Mouse (Mus musculus): ENCODE data around the gene Atg4a. TPM values are rescaled to one million over a fixed set of nuclear protein-coding genes. Genes with fewer than 3 reads are reported as not detected.

The Atg4a gene
- total and polyA plus RNA-seq, 2 experiments from 2014 or later = 4.4 to 12.0 TPM

- Histone ChIP-seq H3K4me3 (ENCODE audit: low read depth, low read length) (no peak overlapping the region), H3K27ac (ENCODE audit: low read depth, low read length) (no peak overlapping the region), H3K36me3 (ENCODE audit: insufficient read depth, low read length) (peaks cover 3% of the 10 kb centered on the region; the same call in 1 of the 2 replicates), H3K4me1 (ENCODE audit: insufficient read depth, low read length) (no peaks in the 10 kb centered on the region), H3K9me3 (ENCODE audit: low read length) (no peaks in the 10 kb centered on the region), H3K27me3 (ENCODE audit: insufficient read depth, low read length) (no peaks in the 10 kb centered on the region), H3K9ac (replicated peaks; ENCODE audit: low read length, poor library complexity, severe bottlenecking) (no peak overlapping the region), H3K4me2 (ENCODE audit: low read depth, low read length, poor library complexity, severe bottlenecking) (no peak overlapping the region)
- TF ChIP-seq CTCF (IDR thresholded peaks at IDR 0.05) = no peak
- ATAC-seq (ENCODE audit: low FRiP score) (peak; percentile 54; the same call in 1 of the 2 replicates), DNase-seq (ENCODE audit: low spot score) (no peak)
These were observed 193.6 kb downstream of the Atg4a start for GRCm38 (mm10) chrX:141150290-141150689.

- peaks cover 3% of the 10 kb centered on the region; the same call in 1 of the 2 replicates for H3K36me3 ChIP-seq (ENCODE audit: insufficient read depth, low read length)
These were observed 194.5 kb downstream of the Atg4a start for GRCm38 (mm10) chrX:141151182-141151581.

GRCm38 (mm10) chrX:141156696-141157095 is 200.0 kb downstream of the Atg4a start:
- Histone ChIP-seq H3K9me3 (ENCODE audit: low read length) (no peaks in the 10 kb centered on the region), H3K4me3 (ENCODE audit: low read depth, low read length) (no peak overlapping the region), H3K27me3 (ENCODE audit: insufficient read depth, low read length) (no peaks in the 10 kb centered on the region), H3K36me3 (ENCODE audit: insufficient read depth, low read length) (no peaks in the 10 kb centered on the region), H3K4me2 (ENCODE audit: low read depth, low read length, poor library complexity, severe bottlenecking) (no peak overlapping the region), H3K4me1 (ENCODE audit: insufficient read depth, low read length) (no peaks in the 10 kb centered on the region), H3K9ac (replicated peaks; ENCODE audit: low read length, poor library complexity, severe bottlenecking) (no peak overlapping the region), H3K27ac (ENCODE audit: low read depth, low read length) (no peak overlapping the region)
- 16% methylated on average over 2 of the region's 2 CpGs for WGBS
- ATAC-seq (ENCODE audit: low FRiP score) (no peak), DNase-seq (ENCODE audit: low spot score) (peak; percentile 39)
- TF ChIP-seq CTCF (IDR thresholded peaks at IDR 0.05) = peak; percentile 68

More at GRCm38 (mm10) chrX:141151182-141151581, 194.5 kb downstream of the Atg4a start:
- TF ChIP-seq CTCF (IDR thresholded peaks at IDR 0.05) = no peak
- Histone ChIP-seq H3K9me3 (ENCODE audit: low read length) (no peaks in the 10 kb centered on the region), H3K27ac (ENCODE audit: low read depth, low read length) (no peak overlapping the region), H3K9ac (replicated peaks; ENCODE audit: low read length, poor library complexity, severe bottlenecking) (no peak overlapping the region), H3K4me1 (ENCODE audit: insufficient read depth, low read length) (no peaks in the 10 kb centered on the region), H3K4me3 (ENCODE audit: low read depth, low read length) (no peak overlapping the region), H3K4me2 (ENCODE audit: low read depth, low read length, poor library complexity, severe bottlenecking) (no peak overlapping the region), H3K27me3 (ENCODE audit: insufficient read depth, low read length) (no peaks in the 10 kb centered on the region)
- ATAC-seq (ENCODE audit: low FRiP score) (no peak), DNase-seq (ENCODE audit: low spot score) (no peak)

- Histone ChIP-seq H3K27ac (ENCODE audit: low read depth, low read length) (no peak overlapping the region), H3K27me3 (ENCODE audit: insufficient read depth, low read length) (no peaks in the 10 kb centered on the region), H3K4me3 (ENCODE audit: low read depth, low read length) (no peak overlapping the region), H3K4me1 (ENCODE audit: insufficient read depth, low read length) (no peaks in the 10 kb centered on the region), H3K4me2 (ENCODE audit: low read depth, low read length, poor library complexity, severe bottlenecking) (no peak overlapping the region), H3K9ac (replicated peaks; ENCODE audit: low read length, poor library complexity, severe bottlenecking) (no peak overlapping the region), H3K36me3 (ENCODE audit: insufficient read depth, low read length) (no peaks in the 10 kb centered on the region), H3K9me3 (ENCODE audit: low read length) (no peaks in the 10 kb centered on the region)
- no peak for ATAC-seq (ENCODE audit: low FRiP score)
- no peak for DNase-seq (ENCODE audit: low spot score)
- WGBS = 43% methylated on average over 4 of the region's 4 CpGs
- TF ChIP-seq CTCF (IDR thresholded peaks at IDR 0.05) = no peak
These were observed 200.9 kb downstream of the Atg4a start for GRCm38 (mm10) chrX:141157626-141158025.

- Histone ChIP-seq H3K4me2 (ENCODE audit: low read depth, low read length, poor library complexity, severe bottlenecking) (no peak overlapping the region), H3K27me3 (ENCODE audit: insufficient read depth, low read length) (no peaks in the 10 kb centered on the region), H3K9ac (replicated peaks; ENCODE audit: low read length, poor library complexity, severe bottlenecking) (no peak overlapping the region), H3K36me3 (ENCODE audit: insufficient read depth, low read length) (no peaks in the 10 kb centered on the region), H3K9me3 (ENCODE audit: low read length) (no peaks in the 10 kb centered on the region), H3K4me1 (ENCODE audit: insufficient read depth, low read length) (no peaks in the 10 kb centered on the region), H3K4me3 (ENCODE audit: low read depth, low read length) (no peak overlapping the region), H3K27ac (ENCODE audit: low read depth, low read length) (no peak overlapping the region)
- WGBS = 40% methylated on average over 4 of the region's 4 CpGs
- ATAC-seq (ENCODE audit: low FRiP score) (no peak), DNase-seq (ENCODE audit: low spot score) (peak; percentile 4)
- TF ChIP-seq CTCF (IDR thresholded peaks at IDR 0.05) = peak; percentile 59
These were observed 201.5 kb downstream of the Atg4a start for GRCm38 (mm10) chrX:141158160-141158559.

- Histone ChIP-seq H3K36me3 (ENCODE audit: insufficient read depth, low read length) (no peaks in the 10 kb centered on the region), H3K27ac (ENCODE audit: low read depth, low read length) (no peak overlapping the region), H3K9me3 (ENCODE audit: low read length) (no peaks in the 10 kb centered on the region), H3K4me2 (ENCODE audit: low read depth, low read length, poor library complexity, severe bottlenecking) (no peak overlapping the region), H3K9ac (replicated peaks; ENCODE audit: low read length, poor library complexity, severe bottlenecking) (no peak overlapping the region), H3K27me3 (ENCODE audit: insufficient read depth, low read length) (no peaks in the 10 kb centered on the region), H3K4me3 (ENCODE audit: low read depth, low read length) (no peak overlapping the region), H3K4me1 (ENCODE audit: insufficient read depth, low read length) (no peaks in the 10 kb centered on the region)
- TF ChIP-seq CTCF (IDR thresholded peaks at IDR 0.05) = no peak
- DNase-seq (ENCODE audit: low spot score) (no peak), ATAC-seq (ENCODE audit: low FRiP score) (no peak)
- 67% methylated on average over 3 of the region's 3 CpGs for WGBS
These were observed 203.7 kb downstream of the Atg4a start for GRCm38 (mm10) chrX:141160371-141160770.
